Mouse (Mus musculus): ENCODE results near the gene Crlf1. TPM values are rescaled to one million over a fixed set of nuclear protein-coding genes. Genes with fewer than 3 reads are reported as not detected.

Gene Crlf1
- polyA plus RNA-seq, 1 experiment = 1.3 TPM

GRCm38 (mm10) chr8:70513441-70513840, 20.5 kb downstream of the Crlf1 start:
- H3K27ac ChIP-seq (replicated peaks; ENCODE audit: low read depth, low read length) = no peak overlapping the region
- H3K4me3 ChIP-seq (ENCODE audit: insufficient read depth, low read depth, low read length) = no peak overlapping the region
- H3K4me1 ChIP-seq (ENCODE audit: control insufficient read depth, insufficient read depth, insufficient read length, low read length) = peaks cover 13% of the 10 kb centered on the region

GRCm38 (mm10) chr8:70517940-70518643, 25.1 kb downstream of the Crlf1 start:
- Histone ChIP-seq H3K4me3 (ENCODE audit: insufficient read depth, low read depth, low read length) (no peak overlapping the region), H3K27ac (replicated peaks; ENCODE audit: low read depth, low read length) (no peak overlapping the region), H3K4me1 (ENCODE audit: control insufficient read depth, insufficient read depth, insufficient read length, low read length) (peaks cover 3% of the 10 kb centered on the region; the same call in 1 of the 2 replicates)

- Histone ChIP-seq H3K4me3 (ENCODE audit: insufficient read depth, low read depth, low read length) (no peak overlapping the region), H3K27ac (replicated peaks; ENCODE audit: low read depth, low read length) (no peak overlapping the region), H3K4me1 (ENCODE audit: control insufficient read depth, insufficient read depth, insufficient read length, low read length) (peaks cover 7% of the 10 kb centered on the region; the same call in 1 of the 2 replicates)
Measured at GRCm38 (mm10) chr8:70519043-70519442, 26.1 kb downstream of the Crlf1 start.

- Histone ChIP-seq H3K4me3 (ENCODE audit: insufficient read depth, low read depth, low read length) (no peak overlapping the region), H3K27ac (replicated peaks; ENCODE audit: low read depth, low read length) (no peak overlapping the region), H3K4me1 (ENCODE audit: control insufficient read depth, insufficient read depth, insufficient read length, low read length) (peaks cover 7% of the 10 kb centered on the region; the same call in 1 of the 2 replicates)
Measured at GRCm38 (mm10) chr8:70519606-70520005, 26.6 kb downstream of the Crlf1 start.

- peak overlapping the region; percentile 91 for H3K27ac ChIP-seq (replicated peaks; ENCODE audit: low read depth, low read length)
- peaks cover 7% of the 10 kb centered on the region; the same call in 1 of the 2 replicates for H3K4me1 ChIP-seq (ENCODE audit: control insufficient read depth, insufficient read depth, insufficient read length, low read length)
- H3K4me3 ChIP-seq (ENCODE audit: insufficient read depth, low read depth, low read length) = peak overlapping the region; percentile 80
Measured at GRCm38 (mm10) chr8:70522592-70523403, 29.8 kb downstream of the Crlf1 start.

GRCm38 (mm10) chr8:70527111-70527511, 34.2 kb downstream of the Crlf1 start:
- peak overlapping the region; percentile 82 for H3K27ac ChIP-seq (replicated peaks; ENCODE audit: low read depth, low read length)

GRCm38 (mm10) chr8:70527512-70528181, 34.7 kb downstream of the Crlf1 start, which contains the start of the genes Fkbp8 and Kxd1:
Gene Fkbp8, plus strand, starts transcription at chr8:70527724.
Gene Kxd1, minus strand, starts transcription at chr8:70527956.
- peaks cover 10% of the 10 kb centered on the region for H3K4me1 ChIP-seq (ENCODE audit: control insufficient read depth, insufficient read depth, insufficient read length, low read length)
- peak within 1 kb of the TSS; percentile 82 for H3K27ac ChIP-seq (replicated peaks; ENCODE audit: low read depth, low read length)
- H3K4me3 ChIP-seq (ENCODE audit: insufficient read depth, low read depth, low read length) = peak within 1 kb of the TSS; percentile 85

More at GRCm38 (mm10) chr8:70527111-70527511, 34.2 kb downstream of the Crlf1 start:
- Histone ChIP-seq H3K4me1 (ENCODE audit: control insufficient read depth, insufficient read depth, insufficient read length, low read length) (peaks cover 12% of the 10 kb centered on the region), H3K4me3 (ENCODE audit: insufficient read depth, low read depth, low read length) (peak overlapping the region; percentile 76)

- peak overlapping the region; percentile 52 for H3K27ac ChIP-seq (replicated peaks; ENCODE audit: low read depth, low read length)
- peaks cover 9% of the 10 kb centered on the region for H3K4me1 ChIP-seq (ENCODE audit: control insufficient read depth, insufficient read depth, insufficient read length, low read length)
- peak overlapping the region; percentile 85 for H3K4me3 ChIP-seq (ENCODE audit: insufficient read depth, low read depth, low read length)
Measured at GRCm38 (mm10) chr8:70528182-70528797, 35.3 kb downstream of the Crlf1 start.

GRCm38 (mm10) chr8:70529299-70529698, 36.3 kb downstream of the Crlf1 start:
- H3K4me3 ChIP-seq (ENCODE audit: insufficient read depth, low read depth, low read length) = no peak overlapping the region; the same call in 1 of the 2 replicates
- H3K27ac ChIP-seq (replicated peaks; ENCODE audit: low read depth, low read length) = no peak overlapping the region
- peaks cover 6% of the 10 kb centered on the region for H3K4me1 ChIP-seq (ENCODE audit: control insufficient read depth, insufficient read depth, insufficient read length, low read length)

- Histone ChIP-seq H3K27ac (replicated peaks; ENCODE audit: low read depth, low read length) (no peak overlapping the region), H3K4me1 (ENCODE audit: control insufficient read depth, insufficient read depth, insufficient read length, low read length) (peaks cover 6% of the 10 kb centered on the region), H3K4me3 (ENCODE audit: insufficient read depth, low read depth, low read length) (no peak overlapping the region)
Measured at GRCm38 (mm10) chr8:70529741-70530161, 36.8 kb downstream of the Crlf1 start.

- no peak overlapping the region for H3K4me3 ChIP-seq (ENCODE audit: insufficient read depth, low read depth, low read length)
- H3K27ac ChIP-seq (replicated peaks; ENCODE audit: low read depth, low read length) = no peak overlapping the region
- H3K4me1 ChIP-seq (ENCODE audit: control insufficient read depth, insufficient read depth, insufficient read length, low read length) = peaks cover 6% of the 10 kb centered on the region
Measured at GRCm38 (mm10) chr8:70530314-70530713, 37.4 kb downstream of the Crlf1 start.

GRCm38 (mm10) chr8:70534281-70534680, 41.3 kb downstream of the Crlf1 start:
- no peak overlapping the region for H3K27ac ChIP-seq (replicated peaks; ENCODE audit: low read depth, low read length)

GRCm38 (mm10) chr8:70535221-70535620, 42.3 kb downstream of the Crlf1 start:
- Histone ChIP-seq H3K4me1 (ENCODE audit: control insufficient read depth, insufficient read depth, insufficient read length, low read length) (no peaks in the 10 kb centered on the region; the same call in 1 of the 2 replicates), H3K27ac (replicated peaks; ENCODE audit: low read depth, low read length) (no peak overlapping the region), H3K4me3 (ENCODE audit: insufficient read depth, low read depth, low read length) (no peak overlapping the region)

More at GRCm38 (mm10) chr8:70534281-70534680, 41.3 kb downstream of the Crlf1 start:
- H3K4me3 ChIP-seq (ENCODE audit: insufficient read depth, low read depth, low read length) = no peak overlapping the region
- H3K4me1 ChIP-seq (ENCODE audit: control insufficient read depth, insufficient read depth, insufficient read length, low read length) = peaks cover 2% of the 10 kb centered on the region

- Histone ChIP-seq H3K4me3 (ENCODE audit: insufficient read depth, low read depth, low read length) (no peak overlapping the region), H3K4me1 (ENCODE audit: control insufficient read depth, insufficient read depth, insufficient read length, low read length) (peaks cover 3% of the 10 kb centered on the region; the same call in 1 of the 2 replicates), H3K27ac (replicated peaks; ENCODE audit: low read depth, low read length) (no peak overlapping the region)
Measured at GRCm38 (mm10) chr8:70535701-70536100, 42.7 kb downstream of the Crlf1 start.

Data from brown adipose tissue, adult 24 weeks (tissue).